In genomic region chr15:59828421-59828820, GRCm38 (mm10) we compare ENCODE assay signal across 8 mouse cellular contexts.
DNase-seq lines count a peak whose midpoint lies in the region; ATAC-seq lines count a peak whose summit lies in the region.

No protein-coding gene starts in this region.

- peak; percentile 82 for DNase-seq in 3134 (ENCODE audit: extremely low read depth, insufficient read length, low spot score)
- DNase-seq in adrenal gland, postnatal 14 days: peak; percentile 85
- peak; percentile 78 for DNase-seq in embryonic facial prominence, embryonic 10.5 days (ENCODE audit: low spot score)
- DNase-seq in heart, adult 8-10 months (ENCODE audit: low spot score): peak; percentile 73
- peak; percentile 79 to 85 for DNase-seq in kidney, adult 8-10 months
- DNase-seq in spleen, postnatal 10 days (ENCODE audit: low spot score in 2 of 2): peak; percentile 39 to 72

- H3K36me3 ChIP-seq in embryonic facial prominence, embryonic 10.5 days (replicated peaks): no peaks in the 10 kb centered on the region
- no peaks in the 10 kb centered on the region for H3K36me3 ChIP-seq in limb, embryonic 12.5 days
- no peaks in the 10 kb centered on the region for H3K36me3 ChIP-seq in midbrain, embryonic 16.5 days (ENCODE audit: control insufficient read depth, insufficient read depth, low read length)

- H3K4me3 ChIP-seq in embryonic facial prominence, embryonic 10.5 days: no peak overlapping the region
- H3K4me3 ChIP-seq in limb, embryonic 12.5 days (replicated peaks): no peak overlapping the region
- H3K4me3 ChIP-seq in midbrain, embryonic 16.5 days (ENCODE audit: low read depth, low read length): no peak overlapping the region

- ATAC-seq in limb, embryonic 12.5 days (ENCODE audit: insufficient number of reproducible peaks, insufficient read depth, low FRiP score, low TSS enrichment, low read depth): peak; percentile 61; the same call in 1 of the 2 replicates
- ATAC-seq in midbrain, embryonic 16.5 days: peak; percentile 75

- H3K9me3 ChIP-seq in embryonic facial prominence, embryonic 10.5 days: no peaks in the 10 kb centered on the region
- H3K9me3 ChIP-seq in limb, embryonic 12.5 days: no peaks in the 10 kb centered on the region
- no peaks in the 10 kb centered on the region for H3K9me3 ChIP-seq in midbrain, embryonic 16.5 days (replicated peaks; ENCODE audit: control insufficient read depth, low read length, poor library complexity, severe bottlenecking)

- no peak overlapping the region for H3K9ac ChIP-seq in limb, embryonic 12.5 days (replicated peaks)
- H3K9ac ChIP-seq in midbrain, embryonic 16.5 days (ENCODE audit: low read depth, low read length): no peak overlapping the region

- 20% methylated on average over 5 of the region's 5 CpGs for WGBS in embryonic facial prominence, embryonic 10.5 days
- 16% methylated on average over 5 of the region's 5 CpGs for WGBS in limb, embryonic 12.5 days
- WGBS in midbrain, embryonic 16.5 days: 15% methylated on average over 5 of the region's 5 CpGs

- H3K4me2 ChIP-seq in limb, embryonic 12.5 days: no peak overlapping the region
- no peak overlapping the region for H3K4me2 ChIP-seq in midbrain, embryonic 16.5 days (ENCODE audit: low read length)

- H3K27me3 ChIP-seq in embryonic facial prominence, embryonic 10.5 days (replicated peaks; ENCODE audit: low read depth, poor library complexity, severe bottlenecking): no peaks in the 10 kb centered on the region; the same call in 1 of the 2 replicates
- H3K27me3 ChIP-seq in limb, embryonic 12.5 days: no peaks in the 10 kb centered on the region
- no peaks in the 10 kb centered on the region for H3K27me3 ChIP-seq in midbrain, embryonic 16.5 days (ENCODE audit: control insufficient read depth, insufficient read depth, low read depth, low read length)

- H3K4me1 ChIP-seq in embryonic facial prominence, embryonic 10.5 days: peaks cover 14% of the 10 kb centered on the region
- peaks cover 24% of the 10 kb centered on the region for H3K4me1 ChIP-seq in limb, embryonic 12.5 days (replicated peaks)
- H3K4me1 ChIP-seq in midbrain, embryonic 16.5 days (ENCODE audit: control insufficient read depth, insufficient read depth, low read length): no peaks in the 10 kb centered on the region

- H3K27ac ChIP-seq in embryonic facial prominence, embryonic 10.5 days (replicated peaks): no peak overlapping the region
- H3K27ac ChIP-seq in limb, embryonic 12.5 days: no peak overlapping the region
- H3K27ac ChIP-seq in midbrain, embryonic 16.5 days (ENCODE audit: low read length): no peak overlapping the region
